Mouse (Mus musculus) heart, adult 18-20 months (tissue): ENCODE measurements around the gene Hmgcr. TPM values are rescaled to one million over a fixed set of nuclear protein-coding genes. Genes with fewer than 3 reads are reported as not detected.
A peak's percentile ranks its signal among the peaks of the same experiment; 100 is the strongest.

Experiments used
- DNase-seq, 2 experiments: peaks; one replicate each; pipeline ENCODE4 v3.0.0; 2021 to 2022; ENCODE audit warnings: mixed read lengths in 1 of 2
- long read RNA-seq, 2 experiments: library from polyadenylated mRNA; stranded (forward); transcript quantifications; one replicate each; pipeline ENCODE4 v2.0.0; 2021
- total RNA-seq, 2 experiments: library from RNA; stranded (reverse); gene quantifications; 2 replicates each; pipeline ENCODE4 v1.2.3; 2021

The Hmgcr gene
- total RNA-seq, result 1 to 10 TPM; 9.1 to 9.2 TPM
- long read RNA-seq, experiment 1, full-length matches to known transcripts, result 5 of 7 reads
- long read RNA-seq, experiment 1, partial matches to known transcripts, result 0 of 7 reads
- long read RNA-seq, experiment 1, other reads (novel, unspliced or antisense), result 2 of 7 reads
- long read RNA-seq, experiment 2, full-length matches to known transcripts, result 3 of 4 reads
- long read RNA-seq, experiment 2, partial matches to known transcripts, result 0 of 4 reads
- long read RNA-seq, experiment 2, other reads (novel, unspliced or antisense), result 1 of 4 reads

GRCm38 (mm10) chr13:96670406-96671077 is at the start of gene Hmgcr:
Gene Hmgcr, minus strand, starts transcription at chr13:96670936.
- DNase-seq, result peak; percentile 96 to 99

GRCm38 (mm10) chr13:96720003-96720402 is 49.3 kb upstream of the Hmgcr start:
- no peak for DNase-seq

- no peak for DNase-seq
Measured at GRCm38 (mm10) chr13:96717821-96718220, 47.1 kb upstream of the Hmgcr start.

- no peak for DNase-seq
Measured at GRCm38 (mm10) chr13:96716311-96716710, 45.6 kb upstream of the Hmgcr start.

GRCm38 (mm10) chr13:96709269-96710233 is 38.8 kb upstream of the Hmgcr start:
- DNase-seq, result no peak

- no peak for DNase-seq
Measured at GRCm38 (mm10) chr13:96702567-96703278, 32.0 kb upstream of the Hmgcr start.

- DNase-seq, result peak; percentile 17 to 55
Measured at GRCm38 (mm10) chr13:96697805-96698586, 27.3 kb upstream of the Hmgcr start.

GRCm38 (mm10) chr13:96695428-96695827 is 24.7 kb upstream of the Hmgcr start:
- DNase-seq, result no peak

GRCm38 (mm10) chr13:96689901-96690300 is 19.2 kb upstream of the Hmgcr start:
- DNase-seq, result no peak

- no peak for DNase-seq
Measured at GRCm38 (mm10) chr13:96687261-96687660, 16.5 kb upstream of the Hmgcr start.

- no peak for DNase-seq
Measured at GRCm38 (mm10) chr13:96684779-96685178, 14.0 kb upstream of the Hmgcr start.

GRCm38 (mm10) chr13:96681088-96681620 is 10.4 kb upstream of the Hmgcr start:
- DNase-seq, result no peak

GRCm38 (mm10) chr13:96680163-96681087 is 9.7 kb upstream of the Hmgcr start:
- no peak for DNase-seq

- DNase-seq, result no peak
Measured at GRCm38 (mm10) chr13:96678616-96679015, 7.9 kb upstream of the Hmgcr start.

GRCm38 (mm10) chr13:96677071-96677470 is 6.3 kb upstream of the Hmgcr start:
- DNase-seq, result no peak

GRCm38 (mm10) chr13:96675756-96676155 is 5.0 kb upstream of the Hmgcr start:
- DNase-seq, result no peak

GRCm38 (mm10) chr13:96673817-96674216 is 3.1 kb upstream of the Hmgcr start:
- no peak for DNase-seq

GRCm38 (mm10) chr13:96672276-96672675 is 1.5 kb upstream of the Hmgcr start:
- no peak for DNase-seq

- no peak for DNase-seq
Measured at GRCm38 (mm10) chr13:96671906-96672234, 1.1 kb upstream of the Hmgcr start.
